Mouse (Mus musculus) small intestine, adult 2 months (tissue): Measurements from ENCODE around the gene Slc5a12.

ENCODE experiments used
- CTCF ChIP-seq: fragments of 200-500 bp; IDR thresholded peaks from 2 replicates; pipeline ENCODE4 v1.5.1; 2012; ENCODE audit warnings: low read depth, mild to moderate bottlenecking, control low read depth, inconsistent platforms, low read length, moderate library complexity, mixed read lengths; ENCODE audit not compliant: insufficient replicate concordance, insufficient read length; ENCODE audit errors: extremely low read depth
- POLR2A ChIP-seq: fragments of 200-500 bp; IDR thresholded peaks from 2 replicates; pipeline ENCODE4 v1.6.1; 2012; ENCODE audit warnings: low read depth, mild to moderate bottlenecking, control low read depth, inconsistent platforms, low read length, moderate library complexity

DNA sequence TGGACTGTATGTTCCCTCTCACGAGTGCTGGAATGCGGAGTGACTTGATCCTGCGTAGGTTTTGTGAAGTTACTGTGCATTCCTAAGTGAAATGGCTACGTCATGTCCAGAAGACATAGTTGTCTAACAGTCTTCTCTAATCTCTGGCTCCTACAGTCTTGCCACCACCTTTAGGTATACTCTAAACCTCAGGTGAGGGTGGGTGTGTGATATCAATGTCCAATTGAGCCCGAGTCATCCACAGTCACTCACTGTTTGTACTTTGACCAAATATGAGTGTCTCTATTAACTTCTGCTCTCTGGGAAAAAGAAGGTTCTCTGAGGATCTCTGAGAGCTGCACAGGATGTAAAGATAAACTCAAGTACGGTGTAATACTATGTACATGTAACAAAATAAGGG, 10.4 kb upstream of the Slc5a12 start:
- no peak for TF ChIP-seq CTCF
- no peak for TF ChIP-seq POLR2A
